Mouse (Mus musculus): ENCODE results near the gene Ccdc58.
A peak's percentile ranks its signal among the peaks of the same experiment; 100 is the strongest.
"Not testable (repeated sequence)": the region's sequence is repeated elsewhere in the genome, so short reads cannot be mapped to it uniquely, and the experiment has no call there.

Gene Ccdc58

DNA sequence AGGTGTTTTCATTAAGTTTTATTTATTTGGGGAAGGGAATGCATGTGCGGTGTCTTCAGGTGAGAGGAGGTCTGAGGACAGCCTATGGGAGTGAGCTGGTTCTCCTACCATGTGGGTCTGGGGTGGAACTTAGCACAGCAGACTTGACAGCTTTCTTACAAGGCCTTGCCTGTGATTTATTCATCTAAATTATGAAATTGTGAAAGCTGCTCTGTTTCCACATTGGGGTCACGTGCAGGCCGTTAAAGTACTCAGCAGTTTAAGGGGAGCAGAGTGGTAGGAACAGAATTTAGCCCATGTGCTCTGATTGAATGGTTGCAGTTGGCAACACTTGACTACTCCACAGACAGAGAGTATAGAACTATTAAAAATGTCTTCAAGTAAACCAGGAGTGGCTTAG, 8.4 kb downstream of the Ccdc58 start:
- DNase-seq: no peak

DNA sequence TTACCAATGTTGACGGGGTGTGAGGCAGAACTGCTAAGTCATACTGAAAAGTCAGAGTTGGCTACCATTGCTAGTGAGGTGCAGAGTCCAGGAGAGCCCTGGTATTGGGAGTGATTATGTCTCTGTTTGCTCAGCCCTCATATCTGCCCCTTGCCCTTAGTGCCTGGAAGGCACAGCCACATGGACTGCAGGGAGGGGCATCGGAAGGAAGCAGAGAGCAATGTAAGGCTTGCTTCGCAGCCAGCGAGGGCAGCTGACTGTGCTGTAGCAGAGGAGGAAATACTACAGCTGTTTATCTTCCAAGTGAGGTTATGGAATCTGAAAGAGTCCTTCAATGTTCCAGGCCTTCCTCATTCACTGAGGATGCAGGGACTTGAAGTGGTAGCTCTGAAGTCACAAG, 16.4 kb downstream of the Ccdc58 start:
- DNase-seq: no peak

DNA sequence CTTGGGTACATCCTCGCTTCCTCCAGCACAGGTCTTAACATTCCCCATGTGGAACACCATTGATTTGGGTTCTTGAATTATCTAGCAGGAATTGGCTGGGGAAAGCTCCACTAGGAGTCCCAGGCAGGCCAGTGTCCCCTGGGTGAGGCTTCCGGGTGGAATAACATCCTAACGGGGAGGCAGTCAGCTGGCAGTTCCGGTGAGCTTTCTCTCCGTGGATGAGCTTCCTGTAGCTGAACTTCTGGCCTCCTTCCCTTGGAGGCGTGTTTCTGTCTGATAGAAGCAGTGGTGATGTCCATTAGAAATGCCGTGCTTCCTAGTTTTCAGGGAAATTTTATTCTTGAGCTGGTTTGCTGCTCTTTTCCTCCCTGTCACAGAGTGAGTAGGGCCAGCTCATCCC, 17.6 kb downstream of the Ccdc58 start:
- DNase-seq: no peak

GRCm38 (mm10) chr16:36089850-36090616, 18.5 kb downstream of the Ccdc58 start:
- no peak for DNase-seq

GRCm38 (mm10) chr16:36090785-36091509, 19.5 kb downstream of the Ccdc58 start:
- DNase-seq: no peak

DNA sequence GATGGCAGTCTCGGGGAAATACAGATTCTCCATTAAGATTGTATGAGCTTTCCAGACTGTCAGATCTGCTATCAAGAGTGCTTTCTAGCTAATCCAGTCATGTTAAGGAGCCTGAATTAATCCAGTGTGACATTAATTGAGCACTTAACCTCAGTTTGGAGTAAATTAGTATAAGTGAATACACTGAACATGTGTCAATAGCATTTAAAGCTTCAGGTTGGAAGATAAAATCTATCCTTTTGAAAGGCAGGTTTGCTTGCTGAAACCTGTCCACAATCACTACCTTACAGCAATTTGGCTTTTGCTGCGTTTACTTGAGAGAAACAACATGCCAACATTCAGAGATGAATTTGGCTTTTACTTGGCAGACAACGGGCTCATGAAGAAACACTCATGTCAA, 22.6 kb downstream of the Ccdc58 start:
- no peak for DNase-seq

DNA sequence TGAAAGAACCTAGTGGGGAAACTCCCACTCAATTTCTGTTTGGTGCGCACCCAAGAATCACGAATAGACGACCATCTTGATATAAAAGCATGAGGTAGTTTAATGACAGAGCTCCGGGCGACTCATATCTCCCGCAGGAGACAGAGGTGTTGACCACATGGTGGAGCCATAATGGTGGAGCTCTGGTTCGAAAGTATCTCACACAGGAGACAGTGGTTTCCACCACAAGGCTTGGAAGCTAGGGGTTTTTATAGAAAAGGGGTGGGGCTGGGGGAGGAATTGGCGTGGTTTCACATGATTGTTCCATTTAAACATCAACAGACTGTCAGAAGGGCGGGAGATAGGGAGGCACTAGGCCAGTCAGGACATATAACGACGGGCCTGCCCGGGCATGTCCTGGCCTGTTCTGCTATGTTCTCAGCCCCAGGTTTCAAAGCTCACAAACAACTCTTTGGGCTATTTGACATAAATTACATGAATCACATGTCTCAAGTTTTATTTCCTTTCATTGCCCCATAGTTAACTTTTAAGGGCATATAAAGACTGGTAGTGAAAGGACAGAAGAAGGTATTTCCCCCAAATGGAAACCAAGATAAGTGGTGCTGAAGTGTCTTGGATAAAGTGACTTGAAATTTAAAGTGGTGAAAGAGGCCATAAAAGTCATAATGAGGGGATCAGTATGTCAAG, 26.5 kb downstream of the Ccdc58 start:
- DNase-seq: not testable (repeated sequence)

DNA sequence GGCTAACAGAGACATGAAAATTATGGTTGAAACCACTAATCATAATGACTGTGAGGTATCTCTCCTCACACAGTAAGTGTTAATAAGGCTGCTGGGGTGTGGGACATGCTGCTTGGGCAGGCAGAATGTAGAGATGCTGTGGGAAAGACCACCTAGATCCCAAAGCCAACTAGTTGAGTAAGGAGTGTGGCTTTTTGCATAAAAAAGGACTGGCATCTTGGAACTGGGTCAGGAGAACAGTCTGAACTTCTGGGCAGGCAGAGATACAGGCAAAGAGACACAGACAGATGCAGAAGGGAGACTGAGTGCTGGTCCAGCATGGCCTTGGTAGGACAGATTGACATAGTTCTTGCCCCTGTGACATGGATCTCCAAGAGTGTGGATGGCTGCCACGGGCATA, 30.0 kb downstream of the Ccdc58 start:
- no peak for DNase-seq

- DNase-seq: no peak
These were observed 30.7 kb downstream of the Ccdc58 start for GRCm38 (mm10) chr16:36102211-36102610.

- DNase-seq: peak in 1 of 2 experiments; percentile 47
These were observed 40.0 kb downstream of the Ccdc58 start for GRCm38 (mm10) chr16:36111486-36111885.

DNA sequence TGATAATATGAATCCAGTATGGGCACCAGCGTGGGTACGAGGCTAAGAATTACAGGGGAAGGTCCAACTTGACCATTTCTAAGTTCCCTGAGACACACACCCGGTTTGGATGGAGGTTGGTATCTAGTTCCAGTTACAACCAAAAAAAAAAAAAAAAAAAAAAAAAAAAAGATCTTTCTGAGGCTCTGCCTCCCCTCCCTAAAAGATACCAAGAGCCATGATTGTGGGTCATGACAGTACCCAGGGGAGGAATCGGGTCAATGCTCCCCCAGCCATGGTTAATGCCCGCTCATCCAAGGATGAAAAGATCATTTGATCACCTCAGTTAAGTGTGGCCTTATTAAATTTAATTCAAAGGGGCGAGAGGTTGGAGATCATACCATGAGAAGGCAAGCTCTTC, 44.3 kb downstream of the Ccdc58 start:
- DNase-seq: not testable (repeated sequence)

DNA sequence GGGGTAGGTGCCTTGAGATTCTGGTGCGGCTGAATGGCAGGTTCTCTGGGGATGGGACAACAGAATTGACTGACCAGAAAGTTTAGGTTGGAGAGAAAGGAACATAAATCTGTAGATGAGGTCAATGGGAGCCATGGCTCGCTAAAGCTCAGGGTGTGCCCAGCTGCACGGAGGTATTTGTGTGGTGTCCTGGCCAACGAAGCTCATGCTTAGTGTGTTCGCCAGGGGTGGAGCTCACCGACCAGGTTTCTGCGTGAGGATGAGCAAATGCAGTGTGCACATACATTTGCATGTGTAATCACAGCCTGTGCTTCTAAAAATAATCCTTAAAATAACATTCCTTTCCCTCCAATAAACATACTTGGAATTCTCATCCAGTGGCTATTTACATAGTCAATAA, 56.6 kb downstream of the Ccdc58 start:
- DNase-seq: no peak

- no peak for DNase-seq
These were observed 59.7 kb downstream of the Ccdc58 start, which contains the start of gene Csta1 for GRCm38 (mm10) chr16:36131141-36131540. Gene Csta1, minus strand, starts transcription at chr16:36131241.

DNA sequence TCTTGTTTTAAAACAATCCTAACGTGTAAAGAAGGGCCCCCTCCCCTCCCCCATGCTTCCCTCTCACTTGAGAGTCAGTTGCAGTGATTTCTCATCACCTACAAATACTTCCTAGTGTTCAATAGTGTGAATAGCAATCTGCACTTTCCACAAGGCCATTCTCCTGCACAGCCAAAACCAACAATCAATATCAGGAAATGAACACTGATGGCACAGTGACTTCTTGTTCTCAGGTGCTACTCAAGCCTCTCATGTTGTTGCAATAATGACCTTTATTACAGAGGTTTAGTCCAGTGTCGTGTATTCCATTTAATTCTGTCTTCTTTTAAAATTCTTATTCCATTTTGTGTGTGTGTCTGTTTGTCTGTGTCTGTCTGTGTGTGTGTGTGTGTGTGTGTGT, 66.7 kb downstream of the Ccdc58 start:
- no peak for DNase-seq
